Mouse (Mus musculus) CH12.LX (cell line): ENCODE measurements at regions not wholly inside any gene's neighbourhood (a gene's known extent, or its start where the extent isn't known, plus 50 kb on each side); places are given as distances from the start of the nearest gene placed in this dataset.

Experiments used
- CHD2 ChIP-seq: IDR thresholded peaks from 2 replicates; pipeline ENCODE4 v1.6.1; 2011; ENCODE audit warnings: low read length, improper control_type of control experiment
- CTCF ChIP-seq, 2 experiments: IDR thresholded peaks in 1 of 2; conservative IDR thresholded peaks in 1 of 2; 2 replicates each; pipeline ENCODE4 v1.5.1; 2011 to 2012; ENCODE audit warnings: low read depth in 2 of 2, low read length in 2 of 2, improper control_type of control experiment in 1 of 2, inconsistent platforms in 1 of 2, mild to moderate bottlenecking in 1 of 2, moderate library complexity in 1 of 2
- ELF1 ChIP-seq: IDR thresholded peaks from 2 replicates; pipeline ENCODE4 v1.6.1; 2014; ENCODE audit warnings: low read depth, mild to moderate bottlenecking, inconsistent platforms, low read length, improper control_type of control experiment
- HCFC1 ChIP-seq: IDR thresholded peaks from 2 replicates; pipeline ENCODE4 v1.6.1; 2012; ENCODE audit warnings: low read depth, mild to moderate bottlenecking, inconsistent platforms, low read length, improper control_type of control experiment
- JUN ChIP-seq: IDR thresholded peaks from 2 replicates; pipeline ENCODE4 v1.6.1; 2011; ENCODE audit warnings: low read depth, mild to moderate bottlenecking, low read length, improper control_type of control experiment, moderate library complexity; ENCODE audit not compliant: insufficient read depth
- MAFK ChIP-seq: IDR thresholded peaks from 2 replicates; pipeline ENCODE4 v1.6.1; 2011; ENCODE audit warnings: low read length, improper control_type of control experiment; ENCODE audit not compliant: insufficient replicate concordance
- NRF1 ChIP-seq: IDR thresholded peaks from 2 replicates; pipeline ENCODE4 v1.6.1; 2014; ENCODE audit warnings: low read depth, mild to moderate bottlenecking, inconsistent platforms, low read length, improper control_type of control experiment, moderate library complexity
- POLR2A ChIP-seq: IDR thresholded peaks from 2 replicates; pipeline ENCODE4 v1.6.1; 2011; ENCODE audit warnings: low read depth, mild to moderate bottlenecking, improper control_type of control experiment, low read length
- TCF12 ChIP-seq: IDR thresholded peaks from 2 replicates; pipeline ENCODE4 v1.6.1; 2014; ENCODE audit warnings: low read depth, mild to moderate bottlenecking, inconsistent platforms, low read length, improper control_type of control experiment
- UBTF ChIP-seq: IDR thresholded peaks from 2 replicates; pipeline ENCODE4 v1.6.1; 2012; ENCODE audit warnings: low read depth, mild to moderate bottlenecking, inconsistent platforms, low read length, improper control_type of control experiment, moderate library complexity
- USF1 ChIP-seq: IDR thresholded peaks from 2 replicates; pipeline ENCODE4 v1.6.1; 2014; ENCODE audit warnings: low read depth, mild to moderate bottlenecking, inconsistent platforms, low read length, improper control_type of control experiment

DNA sequence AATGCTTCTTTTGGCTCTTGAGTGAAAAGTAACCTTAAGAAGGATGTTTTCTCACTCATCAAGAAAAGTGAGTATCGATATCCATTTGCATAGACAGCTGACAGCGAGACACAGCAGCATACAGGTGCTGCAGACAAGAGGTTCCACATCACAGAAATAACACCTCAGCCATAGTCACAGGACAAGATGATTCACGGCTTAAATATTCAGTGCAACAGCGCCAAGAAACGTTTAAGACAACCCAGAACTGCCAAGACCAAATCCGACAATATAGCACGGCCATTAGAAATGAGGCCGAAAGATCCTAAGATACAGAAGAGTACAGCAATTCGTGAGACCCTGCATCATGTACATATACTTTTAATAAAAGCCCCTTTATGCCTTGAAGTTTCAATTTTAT lies 375.9 kb downstream of the Psat1 start:
- TF ChIP-seq CTCF (conservative IDR thresholded peaks at IDR 0.05 in 1 of 2, IDR thresholded peaks at IDR 0.05 in 1 of 2; ENCODE audit: low read depth in 2 of 2, low read length in 2 of 2) (no peak), MAFK (no peak), UBTF (no peak), USF1 (no peak), TCF12 (no peak), ELF1 (no peak), POLR2A (no peak), HCFC1 (no peak), CHD2 (no peak), JUN (no peak), NRF1 (no peak)
